Mouse (Mus musculus): ENCODE data around the gene Gnai3. TPM values are rescaled to one million over a fixed set of nuclear protein-coding genes. Genes with fewer than 3 reads are reported as not detected.

Gnai3 gene
- total RNA-seq, 2 experiments from 2014 or later: 31.1 to 34.1 TPM

DNA sequence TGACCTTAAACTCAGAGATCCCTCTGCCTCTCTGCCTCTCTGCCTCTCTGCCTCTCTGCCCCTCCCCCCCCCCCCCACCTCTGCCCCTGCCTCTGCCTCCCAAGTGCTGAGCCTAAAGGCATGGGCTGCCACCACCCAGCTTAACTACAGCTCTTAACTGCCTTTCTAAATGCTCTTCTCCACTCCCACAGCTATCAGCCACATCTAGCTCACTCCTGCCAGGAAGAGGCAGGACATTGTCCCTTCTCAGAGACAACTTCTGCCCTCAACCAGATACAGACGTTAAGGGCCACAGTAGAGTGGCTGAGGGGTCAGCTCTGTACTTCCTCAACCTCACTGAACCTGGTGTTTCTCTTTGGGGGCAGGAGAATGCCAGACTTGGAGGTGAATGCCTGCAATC lies 77.1 kb downstream of the Gnai3 start:
- no peak for DNase-seq (ENCODE audit: low spot score in 2 of 2)
- intact Hi-C loops (cut with DNase I): no loop called here

DNA sequence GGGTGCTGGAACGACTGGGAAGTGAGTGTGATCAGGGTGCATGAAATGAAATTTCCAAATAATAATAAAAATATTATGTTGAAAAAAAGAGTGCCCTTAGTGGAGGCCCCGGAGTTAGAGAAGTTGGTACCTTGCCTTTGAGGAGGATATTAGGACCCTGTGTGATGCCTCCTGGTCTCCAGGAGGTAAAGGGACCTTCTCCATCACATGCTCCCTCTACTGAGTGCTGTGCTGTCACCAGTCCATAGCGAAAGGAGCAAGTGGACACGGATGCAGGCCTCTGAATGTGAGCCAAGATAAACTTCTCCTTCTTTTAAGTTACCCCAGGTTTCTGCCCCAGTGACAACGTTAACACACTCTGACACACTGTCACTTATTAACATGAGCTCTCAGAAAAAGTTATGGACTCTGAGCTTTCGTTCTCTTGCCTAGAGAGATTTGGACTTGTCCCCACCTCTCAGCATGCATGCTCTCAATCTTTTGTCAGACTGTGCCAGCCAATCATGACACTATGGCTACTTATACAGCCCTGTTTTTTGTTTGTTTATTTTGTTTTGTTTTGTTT lies 78.5 kb downstream of the Gnai3 start:
- no peak for DNase-seq (ENCODE audit: low spot score in 2 of 2)
- intact Hi-C loops (cut with DNase I): no loop called here

GRCm38 (mm10) chr3:108065551-108065950 lies 80.4 kb downstream of the Gnai3 start:
- intact Hi-C loops (cut with DNase I): no loop called here

GRCm38 (mm10) chr3:108064672-108065071 lies 81.3 kb downstream of the Gnai3 start:
- intact Hi-C loops (cut with DNase I): no loop called here
- no peak for DNase-seq (ENCODE audit: low spot score in 2 of 2)

More at GRCm38 (mm10) chr3:108065551-108065950, 80.4 kb downstream of the Gnai3 start:
- no peak for DNase-seq (ENCODE audit: low spot score in 2 of 2)

DNA sequence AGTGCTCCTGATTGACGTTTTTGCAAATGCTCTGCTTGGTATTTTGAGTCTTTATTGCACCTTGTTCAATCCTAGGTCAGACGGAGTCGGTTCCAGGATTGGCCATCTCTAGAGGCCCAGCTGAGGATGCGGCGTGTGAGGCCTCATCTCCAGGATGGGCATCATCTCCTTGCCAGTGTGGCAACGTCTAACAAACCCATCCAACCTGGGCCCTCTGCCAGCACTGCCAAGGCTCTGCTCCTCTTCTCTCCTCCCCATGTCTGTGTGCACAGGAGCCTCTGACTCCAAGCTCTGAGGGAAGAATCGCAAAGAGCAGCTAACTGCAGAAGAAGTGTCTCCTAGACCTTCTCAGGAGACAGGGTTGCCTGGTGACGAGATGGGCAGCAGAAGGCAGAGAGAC lies 83.3 kb downstream of the Gnai3 start:
- no peak for DNase-seq (ENCODE audit: low spot score in 2 of 2)
- intact Hi-C loops (cut with DNase I): no loop called here

DNA sequence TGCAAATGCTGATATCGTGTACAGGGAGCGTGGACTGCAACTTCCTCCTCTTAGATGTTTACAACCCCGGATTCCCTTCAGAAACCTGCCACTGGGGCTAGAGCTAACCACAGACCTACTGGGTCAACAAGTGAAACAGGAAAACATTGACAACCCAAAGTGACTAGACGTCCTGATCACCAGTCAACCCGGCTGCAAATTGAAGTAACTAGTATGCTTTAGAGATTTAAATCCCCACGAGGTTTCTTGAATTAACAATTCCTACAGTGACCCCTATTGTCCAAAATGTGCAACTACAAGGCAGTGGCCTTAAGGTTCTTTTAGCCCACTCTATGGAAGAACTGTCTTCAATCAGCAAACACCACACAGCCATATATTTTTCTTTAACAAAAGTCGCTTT lies 84.5 kb downstream of the Gnai3 start:
- peak; percentile 59 to 78 for DNase-seq (ENCODE audit: low spot score in 2 of 2)
- intact Hi-C loops (cut with DNase I): loop anchor here (2.0 kb wide), 2 partner anchors 43 to 195 kb away; no protein-coding TSS in a partner anchor

Other genes starting within 250 kb of the Gnai3 start
- 10 to 100 TPM; 66.3 to 66.4 TPM for gene Gstm7, start 214.3 kb downstream of the Gnai3 start, total RNA-seq (2021)
- gene Gstm6, start 202.4 kb downstream of the Gnai3 start, total RNA-seq (2021): 1 to 10 TPM; 3.4 to 3.8 TPM
- not detected for gene Gstm3, start 176.9 kb downstream of the Gnai3 start, total RNA-seq (2021)
- 1 to 10 TPM; 3.3 TPM for gene Gstm2, start 159.7 kb downstream of the Gnai3 start, total RNA-seq (2021)
- gene Gstm1, start 128.2 kb downstream of the Gnai3 start, total RNA-seq (2021): 10 to 100 TPM; 66.2 to 73.0 TPM
- gene Gstm4, start 101.3 kb downstream of the Gnai3 start, total RNA-seq (2021): 10 to 100 TPM; 10.4 to 12.1 TPM
- 10 to 100 TPM; 43.3 to 50.8 TPM for gene Ampd2, start 59.5 kb downstream of the Gnai3 start, total RNA-seq (2021)
- gene Gnat2, start 53.4 kb downstream of the Gnai3 start, total RNA-seq (2021): not detected
- gene Gpr61, start 8.7 kb upstream of the Gnai3 start, total RNA-seq (2021): 10 to 100 TPM; 19.7 to 21.0 TPM
- 10 to 100 TPM; 55.3 to 57.7 TPM for gene Amigo1, start 40.2 kb upstream of the Gnai3 start, total RNA-seq (2021)
- 10 to 100 TPM; 13.7 to 14.7 TPM for gene Cyb561d1, start 55.1 kb upstream of the Gnai3 start, total RNA-seq (2021)
- 10 to 100 TPM; 22.5 to 23.0 TPM for gene Atxn7l2, start 64.8 kb upstream of the Gnai3 start, total RNA-seq (2021)
- 1 to 10 TPM; 1.1 to 1.3 TPM for gene Sypl2, start 80.5 kb upstream of the Gnai3 start, total RNA-seq (2021)
- gene Psma5, start 110.8 kb upstream of the Gnai3 start, total RNA-seq (2021): 10 to 100 TPM; 83.4 to 89.6 TPM
- gene Sort1, start 137.9 kb upstream of the Gnai3 start, total RNA-seq (2021): 100 to 1,000 TPM; 245 to 264 TPM
- gene Mybphl, start 218.8 kb upstream of the Gnai3 start, total RNA-seq (2021): under 1 TPM in 1 of 2 experiments, not detected in 1; 0.55 TPM
- gene Psrc1, start 237.7 kb upstream of the Gnai3 start, total RNA-seq (2021): 10 to 100 TPM; 14.7 to 15.8 TPM

Data from left cerebral cortex, postnatal 14 days (tissue).